Mouse (Mus musculus): ENCODE measurements around the gene Zbtb9. TPM values are rescaled to one million over a fixed set of nuclear protein-coding genes. Genes with fewer than 3 reads are reported as not detected.
A peak's percentile ranks its signal among the peaks of the same experiment; 100 is the strongest.

The Zbtb9 gene
- polyA plus RNA-seq, 1 experiment from 2014 or later = 14.1 TPM

DNA sequence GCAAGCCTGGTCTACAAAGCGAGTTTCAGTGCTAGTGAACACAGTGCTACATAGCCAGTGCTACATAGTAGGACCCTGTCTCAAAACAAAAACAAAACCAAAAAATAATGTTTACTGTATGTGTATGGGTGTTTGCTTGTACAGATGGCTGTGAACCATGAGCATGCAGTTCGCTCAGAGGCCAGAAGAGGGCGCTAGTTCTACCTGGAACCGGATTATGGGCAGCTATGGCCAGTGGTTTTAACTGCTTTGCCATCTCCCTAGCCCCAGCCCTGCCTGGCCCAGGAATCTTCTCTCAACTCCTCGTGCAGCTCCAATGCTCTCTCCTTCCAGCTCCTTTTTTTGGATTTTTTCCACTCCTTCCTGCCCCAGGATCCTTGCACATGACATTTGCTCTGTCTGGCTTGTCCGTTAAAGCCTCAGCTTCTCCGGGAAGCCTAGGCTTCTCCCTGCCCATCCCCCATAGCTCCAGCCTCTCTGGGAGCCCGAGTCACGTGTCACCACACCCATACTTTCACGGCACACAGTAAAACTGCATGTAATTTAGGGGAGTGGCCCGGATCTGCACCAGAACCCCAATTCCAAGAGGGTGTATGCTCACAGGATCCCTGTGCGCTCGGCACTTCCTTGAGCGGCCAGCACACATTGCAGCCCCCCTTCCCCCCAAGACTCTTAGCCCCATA lies 74.9 kb downstream of the Zbtb9 start:
- H3K9ac ChIP-seq (ENCODE audit: low read length) = peak overlapping the region; percentile 48; the same call in 1 of the 2 replicates
- H3K4me3 ChIP-seq (replicated peaks; ENCODE audit: low read length) = no peak overlapping the region
- no peak overlapping the region for H3K4me2 ChIP-seq (ENCODE audit: low read depth, low read length)
- peak; percentile 37; the same call in 1 of the 2 replicates for ATAC-seq (ENCODE audit: insufficient read depth, low FRiP score)
- H3K9me3 ChIP-seq (replicated peaks; ENCODE audit: control insufficient read depth, low read length) = no peaks in the 10 kb centered on the region
- H3K36me3 ChIP-seq (ENCODE audit: control insufficient read depth, insufficient read depth, low read length) = no peaks in the 10 kb centered on the region
- H3K27ac ChIP-seq (ENCODE audit: low read length) = peak overlapping the region; percentile 90
- peaks cover 18% of the 10 kb centered on the region for H3K4me1 ChIP-seq (ENCODE audit: control insufficient read depth, insufficient read depth, low read length)
- no peaks in the 10 kb centered on the region for H3K27me3 ChIP-seq (ENCODE audit: control insufficient read depth, insufficient read depth, low read length)
- WGBS = 62% methylated on average over 14 of the region's 14 CpGs

DNA sequence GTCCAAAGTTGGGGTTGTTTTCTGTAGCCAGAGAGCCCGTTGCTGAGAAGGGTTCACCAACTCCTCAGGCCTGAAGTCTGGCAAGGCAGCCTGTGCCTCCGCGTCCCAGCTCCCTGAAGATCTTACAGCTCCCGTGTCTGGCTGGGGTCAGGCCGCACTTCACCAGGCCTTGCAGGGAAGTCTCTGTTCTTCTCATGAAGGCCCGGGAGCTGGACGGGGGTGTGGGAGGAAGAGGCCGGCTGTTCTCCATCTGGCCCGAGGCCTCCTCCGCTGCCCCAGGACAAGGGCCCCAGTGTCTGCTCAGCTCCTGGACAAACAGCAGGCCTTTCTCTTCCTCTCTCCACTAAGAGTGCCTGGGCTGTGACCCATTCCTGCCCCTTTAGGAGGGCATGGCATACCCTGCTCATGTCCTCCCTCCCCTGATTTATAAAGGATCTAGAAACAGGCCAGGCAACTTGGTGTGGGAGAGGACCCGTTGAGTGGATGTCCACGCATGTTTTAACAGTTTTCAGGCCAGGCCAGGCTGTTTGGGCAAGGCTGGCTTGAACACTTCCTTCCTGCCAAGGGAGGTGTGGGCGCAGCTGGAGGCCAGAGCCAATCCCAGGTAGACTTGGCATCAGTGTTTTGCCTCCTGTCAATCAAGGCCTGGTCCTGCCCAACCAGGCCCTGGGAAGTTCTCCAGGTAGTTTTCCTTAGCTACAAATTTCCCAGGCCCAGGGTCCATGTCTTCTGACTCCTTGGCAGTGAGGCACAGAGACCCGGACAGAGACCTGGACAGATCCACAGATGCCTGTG lies 75.7 kb downstream of the Zbtb9 start:
- Histone ChIP-seq H3K4me2 (ENCODE audit: low read depth, low read length) (no peak overlapping the region), H3K4me3 (replicated peaks; ENCODE audit: low read length) (no peak overlapping the region), H3K9ac (ENCODE audit: low read length) (peak overlapping the region; percentile 48), H3K4me1 (ENCODE audit: control insufficient read depth, insufficient read depth, low read length) (peaks cover 16% of the 10 kb centered on the region), H3K27me3 (ENCODE audit: control insufficient read depth, insufficient read depth, low read length) (no peaks in the 10 kb centered on the region), H3K36me3 (ENCODE audit: control insufficient read depth, insufficient read depth, low read length) (no peaks in the 10 kb centered on the region), H3K27ac (ENCODE audit: low read length) (peak overlapping the region; percentile 90), H3K9me3 (replicated peaks; ENCODE audit: control insufficient read depth, low read length) (no peaks in the 10 kb centered on the region)
- ATAC-seq (ENCODE audit: insufficient read depth, low FRiP score) = peak; percentile 41; the same call in 1 of the 2 replicates
- WGBS = 47% methylated on average over 14 of the region's 14 CpGs

DNA sequence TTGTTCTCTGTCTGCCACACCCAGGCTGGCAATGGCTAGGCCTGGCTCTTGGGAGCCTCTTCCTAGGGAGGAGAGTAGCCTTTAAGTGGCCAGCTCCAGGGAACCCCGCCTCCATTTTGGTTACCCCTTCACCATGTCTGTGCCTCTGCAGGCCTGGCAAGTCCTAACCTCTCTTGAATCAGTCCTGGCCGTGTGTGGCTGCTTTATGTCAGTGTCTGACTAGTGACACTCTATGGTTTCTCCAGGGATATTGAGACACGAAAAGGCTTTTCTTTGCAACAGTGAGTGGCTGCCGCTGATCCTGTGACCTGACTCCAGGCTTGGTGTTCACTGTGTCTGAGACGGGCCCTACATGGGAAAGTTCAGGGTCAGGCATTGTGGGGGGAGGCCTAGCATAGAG lies 77.9 kb downstream of the Zbtb9 start:
- no peak for ATAC-seq (ENCODE audit: insufficient read depth, low FRiP score)
- Histone ChIP-seq H3K36me3 (ENCODE audit: control insufficient read depth, insufficient read depth, low read length) (no peaks in the 10 kb centered on the region), H3K9me3 (replicated peaks; ENCODE audit: control insufficient read depth, low read length) (no peaks in the 10 kb centered on the region), H3K4me3 (replicated peaks; ENCODE audit: low read length) (no peak overlapping the region), H3K27me3 (ENCODE audit: control insufficient read depth, insufficient read depth, low read length) (no peaks in the 10 kb centered on the region), H3K9ac (ENCODE audit: low read length) (peak overlapping the region; percentile 61; the same call in 1 of the 2 replicates), H3K4me1 (ENCODE audit: control insufficient read depth, insufficient read depth, low read length) (peaks cover 16% of the 10 kb centered on the region), H3K4me2 (ENCODE audit: low read depth, low read length) (no peak overlapping the region), H3K27ac (ENCODE audit: low read length) (peak overlapping the region; percentile 61)
- WGBS = 58% methylated on average over 5 of the region's 5 CpGs

DNA sequence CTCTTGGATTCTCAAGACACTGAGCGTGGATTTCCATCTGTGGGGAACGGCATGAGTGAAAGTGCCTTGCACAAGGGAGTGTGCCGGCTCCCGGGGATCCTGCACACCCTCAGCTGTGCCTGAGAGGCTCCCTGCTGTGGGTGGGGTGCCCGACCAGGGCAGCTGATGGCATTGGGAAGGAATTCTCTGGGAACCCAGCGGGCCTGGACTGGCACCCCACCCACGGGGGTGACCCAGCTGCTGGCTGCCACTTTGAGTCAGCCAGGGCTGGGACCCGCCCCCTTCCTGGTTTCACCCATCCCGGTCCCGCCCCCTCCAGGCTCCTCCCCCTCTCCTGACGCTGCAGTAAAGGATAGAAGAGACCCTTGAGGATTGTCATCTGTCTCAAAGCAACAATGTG lies 78.5 kb downstream of the Zbtb9 start:
- no peaks in the 10 kb centered on the region for H3K27me3 ChIP-seq (ENCODE audit: control insufficient read depth, insufficient read depth, low read length)
- WGBS = 23% methylated on average over 11 of the region's 11 CpGs
- ATAC-seq (ENCODE audit: insufficient read depth, low FRiP score) = peak; percentile 45; the same call in 1 of the 2 replicates
- no peaks in the 10 kb centered on the region for H3K36me3 ChIP-seq (ENCODE audit: control insufficient read depth, insufficient read depth, low read length)
- H3K4me2 ChIP-seq (ENCODE audit: low read depth, low read length) = peak overlapping the region; percentile 47; the same call in 1 of the 2 replicates
- peak overlapping the region; percentile 61 for H3K9ac ChIP-seq (ENCODE audit: low read length)
- H3K4me3 ChIP-seq (replicated peaks; ENCODE audit: low read length) = 0 out of 2 replicates have a peak overlapping the region, but pooled peaks have one; percentile 3
- H3K4me1 ChIP-seq (ENCODE audit: control insufficient read depth, insufficient read depth, low read length) = peaks cover 16% of the 10 kb centered on the region
- peak overlapping the region; percentile 61 for H3K27ac ChIP-seq (ENCODE audit: low read length)
- no peaks in the 10 kb centered on the region for H3K9me3 ChIP-seq (replicated peaks; ENCODE audit: control insufficient read depth, low read length)

DNA sequence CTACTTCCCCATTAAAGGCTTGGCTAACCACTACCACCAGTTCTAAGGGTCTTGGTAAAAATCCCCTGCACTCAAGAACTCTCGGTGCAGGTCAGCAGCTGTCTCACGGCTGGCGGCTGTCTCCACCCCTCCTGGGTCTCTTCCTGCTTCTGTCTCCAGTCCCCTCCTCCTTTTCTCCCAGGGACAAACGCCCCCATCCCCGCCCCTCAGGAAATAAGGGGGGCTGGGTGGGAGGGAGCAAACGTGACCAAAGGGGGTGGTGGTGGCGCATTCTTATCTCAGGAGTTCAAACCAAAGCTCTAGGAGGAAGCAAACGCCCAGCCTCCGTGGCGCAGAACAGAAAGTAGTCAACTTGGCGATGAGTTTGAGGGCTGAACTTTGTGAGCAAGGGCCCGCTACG lies 83.2 kb downstream of the Zbtb9 start:
- H3K36me3 ChIP-seq (ENCODE audit: control insufficient read depth, insufficient read depth, low read length) = no peaks in the 10 kb centered on the region
- H3K4me3 ChIP-seq (replicated peaks; ENCODE audit: low read length) = peak overlapping the region; percentile 74
- H3K9me3 ChIP-seq (replicated peaks; ENCODE audit: control insufficient read depth, low read length) = no peaks in the 10 kb centered on the region
- H3K4me1 ChIP-seq (ENCODE audit: control insufficient read depth, insufficient read depth, low read length) = peaks cover 12% of the 10 kb centered on the region
- H3K9ac ChIP-seq (ENCODE audit: low read length) = peak overlapping the region; percentile 87
- H3K27me3 ChIP-seq (ENCODE audit: control insufficient read depth, insufficient read depth, low read length) = no peaks in the 10 kb centered on the region
- H3K4me2 ChIP-seq (ENCODE audit: low read depth, low read length) = peak overlapping the region; percentile 98
- under 1% methylated on average over 13 of the region's 13 CpGs for WGBS
- H3K27ac ChIP-seq (ENCODE audit: low read length) = peak overlapping the region; percentile 96
- peak; percentile 77 for ATAC-seq (ENCODE audit: insufficient read depth, low FRiP score)

DNA sequence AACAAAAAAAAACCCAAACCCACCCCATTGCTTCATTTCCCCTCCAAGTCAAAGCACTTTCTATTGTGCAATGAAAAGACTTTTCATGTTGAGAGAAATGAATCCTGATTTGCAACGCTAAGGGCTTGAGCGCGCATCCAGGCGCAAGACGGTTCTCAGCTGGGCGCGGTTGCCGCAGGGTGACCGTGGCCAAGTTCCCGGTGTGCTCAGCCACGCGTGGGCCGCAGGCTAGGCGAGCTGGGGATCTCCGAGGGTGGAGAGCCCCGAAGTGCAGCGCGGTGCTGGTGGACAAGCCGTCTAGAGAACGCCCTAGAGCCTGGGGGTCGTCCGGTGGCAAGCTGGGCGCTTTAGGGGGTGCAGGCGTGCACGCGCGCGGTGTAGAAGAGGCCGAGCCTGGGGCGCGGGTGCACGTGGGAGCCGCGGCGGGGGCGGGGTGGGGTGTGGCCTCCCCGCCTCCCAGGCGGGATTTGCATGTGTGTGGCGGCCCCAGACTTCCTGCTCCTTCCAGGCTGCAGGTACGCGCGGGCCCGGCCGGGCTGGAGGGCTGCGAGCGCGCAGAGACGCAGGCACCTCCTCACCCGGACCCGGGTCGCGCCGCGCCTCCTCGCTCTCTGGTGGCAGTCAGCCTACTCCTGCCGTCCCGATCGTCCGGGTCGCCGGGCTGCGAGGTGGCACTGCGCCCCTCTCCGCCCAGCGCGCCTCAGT lies 84.0 kb downstream of the Zbtb9 start, which contains the start of gene Itpr3:
Gene Itpr3 (plus strand): TSS at position 493 of the 705 bp plus-strand sequence.
- H3K27ac ChIP-seq (ENCODE audit: low read length) = peak within 1 kb of the TSS; percentile 96
- ATAC-seq (ENCODE audit: insufficient read depth, low FRiP score) = peak; percentile 80
- H3K27me3 ChIP-seq (ENCODE audit: control insufficient read depth, insufficient read depth, low read length) = no peaks in the 10 kb centered on the region
- H3K4me1 ChIP-seq (ENCODE audit: control insufficient read depth, insufficient read depth, low read length) = peaks cover 8% of the 10 kb centered on the region
- no peaks in the 10 kb centered on the region for H3K9me3 ChIP-seq (replicated peaks; ENCODE audit: control insufficient read depth, low read length)
- peak within 1 kb of the TSS; percentile 98 for H3K4me2 ChIP-seq (ENCODE audit: low read depth, low read length)
- no peaks in the 10 kb centered on the region for H3K36me3 ChIP-seq (ENCODE audit: control insufficient read depth, insufficient read depth, low read length)
- H3K9ac ChIP-seq (ENCODE audit: low read length) = peak within 1 kb of the TSS; percentile 87
- peak within 1 kb of the TSS; percentile 74 for H3K4me3 ChIP-seq (replicated peaks; ENCODE audit: low read length)
- WGBS = under 1% methylated on average over 59 of the region's 66 CpGs

DNA sequence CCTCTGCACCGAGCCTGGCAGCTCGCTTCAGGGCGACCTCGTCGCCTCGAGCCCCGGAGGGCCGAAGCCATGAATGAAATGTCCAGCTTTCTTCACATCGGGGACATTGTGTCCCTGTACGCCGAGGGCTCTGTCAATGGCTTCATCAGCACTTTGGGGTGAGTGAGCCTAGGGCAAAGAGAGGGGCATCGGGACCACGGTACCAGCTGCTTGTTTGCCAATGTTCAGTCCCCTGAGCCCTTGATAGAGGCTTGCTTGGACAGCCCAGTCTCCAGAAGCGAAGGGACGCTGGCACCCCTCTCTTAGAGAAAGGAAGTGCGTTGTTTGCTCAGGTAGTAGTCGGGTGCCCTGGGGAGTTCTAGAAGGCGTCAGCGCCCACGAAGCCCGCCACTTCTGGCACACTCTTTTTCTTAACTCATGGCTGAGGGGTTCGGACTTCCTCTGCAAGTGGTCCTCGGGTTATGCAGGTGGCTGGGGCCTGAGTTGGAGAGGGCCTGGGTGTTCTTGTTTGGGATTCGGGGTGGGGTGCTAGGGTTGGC lies 84.6 kb downstream of the Zbtb9 start:
- H3K9ac ChIP-seq (ENCODE audit: low read length) = peak overlapping the region; percentile 87
- H3K4me3 ChIP-seq (replicated peaks; ENCODE audit: low read length) = peak overlapping the region; percentile 74
- no peak for ATAC-seq (ENCODE audit: insufficient read depth, low FRiP score)
- no peaks in the 10 kb centered on the region for H3K9me3 ChIP-seq (replicated peaks; ENCODE audit: control insufficient read depth, low read length)
- WGBS = 3% methylated on average over 24 of the region's 24 CpGs
- peaks cover 8% of the 10 kb centered on the region for H3K4me1 ChIP-seq (ENCODE audit: control insufficient read depth, insufficient read depth, low read length)
- no peaks in the 10 kb centered on the region for H3K36me3 ChIP-seq (ENCODE audit: control insufficient read depth, insufficient read depth, low read length)
- H3K4me2 ChIP-seq (ENCODE audit: low read depth, low read length) = peak overlapping the region; percentile 98
- H3K27me3 ChIP-seq (ENCODE audit: control insufficient read depth, insufficient read depth, low read length) = no peaks in the 10 kb centered on the region
- H3K27ac ChIP-seq (ENCODE audit: low read length) = peak overlapping the region; percentile 96

Data from stomach, embryonic 16.5 days (tissue).